Mouse (Mus musculus) megakaryocyte, embryonic 14.5 days (primary cell): ENCODE data around the gene Ginm1.

ENCODE experiments used
- FLI1 ChIP-seq: IDR thresholded peaks from 2 replicates; pipeline ENCODE4 v1.6.1; 2012; ENCODE audit warnings: low read length, inconsistent platforms, mixed read lengths
- GATA1 ChIP-seq: IDR thresholded peaks from 3 replicates; pipeline ENCODE4 v1.6.1; 2012; ENCODE audit warnings: mixed read lengths, low read length, inconsistent platforms, borderline replicate concordance

DNA sequence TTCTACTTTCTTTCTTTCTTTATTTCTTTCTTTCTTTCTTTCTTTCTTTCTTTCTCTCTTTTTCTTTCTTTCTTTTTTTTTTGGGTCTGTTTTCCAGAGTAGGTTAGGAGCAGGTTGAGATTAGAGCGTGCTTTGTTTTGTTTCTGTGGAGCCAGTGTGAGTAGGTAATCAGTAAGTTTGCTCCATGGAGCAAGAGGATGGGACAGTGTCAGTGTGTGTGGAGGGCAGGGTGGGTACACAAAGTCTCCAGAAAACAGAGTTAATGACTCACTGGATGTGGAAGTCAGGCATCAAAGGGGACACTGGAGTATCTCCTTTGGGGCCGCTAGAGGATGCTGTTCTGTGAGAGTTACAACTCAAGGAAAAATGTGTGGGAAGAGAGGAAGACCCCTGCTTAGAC lies 44.3 kb upstream of the Ginm1 start:
- no peak for TF ChIP-seq GATA1
- no peak for TF ChIP-seq FLI1
